Mouse (Mus musculus): ENCODE measurements around the gene Foxi1.

- TF ChIP-seq POLR2A (IDR thresholded peaks at IDR 0.05; ENCODE audit: low read depth, low read length) (no peak), CTCF (IDR thresholded peaks at IDR 0.05; ENCODE audit: extremely low read depth, insufficient read depth, insufficient read length, insufficient replicate concordance) (peak; percentile 40; the same call in 1 of the 2 replicates)
Measured at GRCm38 (mm10) chr11:34236091-34236759, 28.3 kb upstream of the Foxi1 start.
